8 mouse cellular contexts compared by ENCODE assay signal in genomic region chr3:98312867-98313266, GRCm38 (mm10). TPM values are rescaled to one million over a fixed set of nuclear protein-coding genes. Genes with fewer than 3 reads are reported as not detected.
A peak's percentile ranks its signal among the peaks of the same experiment; 100 is the strongest.
DNase-seq lines count a peak whose midpoint lies in the region; ATAC-seq lines count a peak whose summit lies in the region.
"Had no signal": no experiment of that assay in that cellular context is flagged by ENCODE, and none has a peak within 500 bp of the region (broad histone marks: within the 10 kb centered on the region; RNA-seq: fewer than 3 reads in every experiment).

No protein-coding gene starts in this region.

- H3K4me3 ChIP-seq in forebrain, embryonic 14.5 days (ENCODE audit: low read depth, low read length): no peak overlapping the region
- no peak overlapping the region for H3K4me3 ChIP-seq in hindbrain, embryonic 14.5 days (replicated peaks; ENCODE audit: low read length)
- H3K4me3 ChIP-seq in midbrain, embryonic 11.5 days (ENCODE audit: low read depth, low read length): no peak overlapping the region
- H3K4me3 ChIP-seq: heart, embryonic 13.5 days had no signal

- H3K27ac ChIP-seq in forebrain, embryonic 14.5 days (ENCODE audit: low read depth, low read length): no peak overlapping the region
- H3K27ac ChIP-seq in hindbrain, embryonic 14.5 days: no peak overlapping the region
- no peak overlapping the region for H3K27ac ChIP-seq in midbrain, embryonic 11.5 days (ENCODE audit: low read depth, low read length)
- H3K27ac ChIP-seq: heart, embryonic 13.5 days had no signal

- intact Hi-C loops in left cerebral cortex, postnatal 10 days (cut with DNase I): loop anchor here (5.0 kb wide), 2 partner anchors 86 to 386 kb away; no protein-coding TSS in a partner anchor

- H3K27me3 ChIP-seq in forebrain, embryonic 14.5 days (replicated peaks; ENCODE audit: control insufficient read depth, insufficient read depth, low read length): no peaks in the 10 kb centered on the region
- no peaks in the 10 kb centered on the region for H3K27me3 ChIP-seq in hindbrain, embryonic 14.5 days (ENCODE audit: control insufficient read depth, insufficient read depth, low read length)
- H3K27me3 ChIP-seq in midbrain, embryonic 11.5 days (ENCODE audit: control insufficient read depth, insufficient read depth, low read length): no peaks in the 10 kb centered on the region
- H3K27me3 ChIP-seq: heart, embryonic 13.5 days had no signal

- H3K9ac ChIP-seq in forebrain, embryonic 14.5 days (ENCODE audit: low read length): no peak overlapping the region
- H3K9ac ChIP-seq in hindbrain, embryonic 14.5 days: no peak overlapping the region
- no peak overlapping the region for H3K9ac ChIP-seq in midbrain, embryonic 11.5 days (ENCODE audit: low read length)
- H3K9ac ChIP-seq: heart, embryonic 13.5 days had no signal

- H3K36me3 ChIP-seq in forebrain, embryonic 14.5 days (ENCODE audit: control insufficient read depth, insufficient read depth, low read length): peaks cover 3% of the 10 kb centered on the region; the same call in 1 of the 2 replicates
- no peaks in the 10 kb centered on the region for H3K36me3 ChIP-seq in hindbrain, embryonic 14.5 days (replicated peaks; ENCODE audit: control insufficient read depth, insufficient read depth)
- H3K36me3 ChIP-seq in midbrain, embryonic 11.5 days (ENCODE audit: control insufficient read depth, insufficient read depth, low read length): peaks cover 6% of the 10 kb centered on the region; the same call in 1 of the 2 replicates

- 31% methylated on average over 6 of the region's 7 CpGs for WGBS in forebrain, embryonic 14.5 days
- 21% methylated on average over 6 of the region's 7 CpGs for WGBS in hindbrain, embryonic 14.5 days
- WGBS in midbrain, embryonic 11.5 days: 30% methylated on average over 6 of the region's 7 CpGs

- H3K4me1 ChIP-seq in forebrain, embryonic 14.5 days (ENCODE audit: control insufficient read depth, insufficient read depth, low read length): peaks cover 6% of the 10 kb centered on the region; the same call in 1 of the 2 replicates
- H3K4me1 ChIP-seq in hindbrain, embryonic 14.5 days (replicated peaks; ENCODE audit: control insufficient read depth, insufficient read depth, low read length): no peaks in the 10 kb centered on the region
- H3K4me1 ChIP-seq in midbrain, embryonic 11.5 days (ENCODE audit: control insufficient read depth, insufficient read depth, low read length): peaks cover 3% of the 10 kb centered on the region; the same call in 1 of the 2 replicates

- H3K9me3 ChIP-seq in forebrain, embryonic 14.5 days (replicated peaks; ENCODE audit: control insufficient read depth, low read length): no peaks in the 10 kb centered on the region
- H3K9me3 ChIP-seq in hindbrain, embryonic 14.5 days (ENCODE audit: control insufficient read depth, low read length): no peaks in the 10 kb centered on the region
- no peaks in the 10 kb centered on the region for H3K9me3 ChIP-seq in midbrain, embryonic 11.5 days (ENCODE audit: control insufficient read depth, low read length)
- H3K9me3 ChIP-seq: heart, embryonic 13.5 days had no signal

- H3K4me2 ChIP-seq in forebrain, embryonic 14.5 days (ENCODE audit: low read length): no peak overlapping the region
- H3K4me2 ChIP-seq in hindbrain, embryonic 14.5 days (replicated peaks): no peak overlapping the region
- H3K4me2 ChIP-seq in midbrain, embryonic 11.5 days: no peak overlapping the region
- H3K4me2 ChIP-seq: heart, embryonic 13.5 days had no signal

- peak; percentile 72 for ATAC-seq in forebrain, embryonic 14.5 days
- ATAC-seq in hindbrain, embryonic 14.5 days (ENCODE audit: low FRiP score): peak; percentile 61
- ATAC-seq in midbrain, embryonic 11.5 days (ENCODE audit: low FRiP score): peak; percentile 82

- DNase-seq in MN1 (ENCODE audit: low spot score): peak; percentile 50
- DNase-seq in adrenal gland, postnatal 25 days: peak; percentile 59
- peak; percentile 79 for DNase-seq in forebrain, embryonic 14.5 days (ENCODE audit: low spot score)
- peak; percentile 83 for DNase-seq in hindbrain, embryonic 14.5 days (ENCODE audit: low spot score)
- peak; percentile 50 to 59 for DNase-seq in left cerebral cortex, postnatal 10 days (ENCODE audit: extremely low spot score in 1 of 2, low spot score in 2 of 2)
- peak; percentile 95 for DNase-seq in midbrain, embryonic 11.5 days (ENCODE audit: low spot score, missing footprints)
- peak; percentile 21 to 37 for DNase-seq in spleen, postnatal 36 days (ENCODE audit: low spot score in 2 of 2)

RNA-seq across cellular contexts. Expression of gene Phgdh, which starts 26.9 kb away (rescaled TPM):
- total RNA-seq in adrenal gland, postnatal 25 days (2021): 15.4 and 17.6 TPM in 2 replicates
- polyA plus RNA-seq in forebrain, embryonic 14.5 days (2014; fragmentation: Nextera tagmentation; extraction: Ambion mirVana): 215 and 245 TPM in 2 replicates
- 160 and 173 TPM in 2 replicates for polyA plus RNA-seq in hindbrain, embryonic 14.5 days (2014; fragmentation: Nextera tagmentation; extraction: Ambion mirVana)
- 10 to 100 TPM; 49.4 to 57.8 TPM for total RNA-seq in left cerebral cortex, postnatal 10 days (2021)
- polyA plus RNA-seq in midbrain, embryonic 11.5 days (2014; fragmentation: Nextera tagmentation; extraction: Ambion mirVana): 317 and 361 TPM in 2 replicates

RNA-seq across cellular contexts. Expression of gene Hmgcs2, which starts 32.6 kb away (rescaled TPM):
- 6.0 and 18.1 TPM in 2 replicates for total RNA-seq in adrenal gland, postnatal 25 days (2021)
- 10.2 and 14.7 TPM in 2 replicates for polyA plus RNA-seq in forebrain, embryonic 14.5 days (2014; fragmentation: Nextera tagmentation; extraction: Ambion mirVana)
- polyA plus RNA-seq in hindbrain, embryonic 14.5 days (2014; fragmentation: Nextera tagmentation; extraction: Ambion mirVana): 24.6 and 26.8 TPM in 2 replicates
- total RNA-seq in left cerebral cortex, postnatal 10 days (2021): 10 to 100 TPM; 11.9 to 14.1 TPM
- 4.3 and 5.7 TPM in 2 replicates for polyA plus RNA-seq in midbrain, embryonic 11.5 days (2014; fragmentation: Nextera tagmentation; extraction: Ambion mirVana)

Comparison
In these comparisons a context has a peak if more than half of its experiments do, and no peak if none do; other contexts are left out.
1. DNase-seq: peak in every context shown above with its lines; median percentile 95 in midbrain, embryonic 11.5 days; 83 in hindbrain, embryonic 14.5 days; 79 in forebrain, embryonic 14.5 days; 59 in adrenal gland, postnatal 25 days; 54 in left cerebral cortex, postnatal 10 days; 50 in MN1; 29 in spleen, postnatal 36 days.